Mouse (Mus musculus) myocyte (in vitro differentiated cells): ENCODE results near the gene Qprt.

Experiments used
- CEBPB ChIP-seq: IDR thresholded peaks from 2 replicates; pipeline ENCODE4 v1.6.1; 2011; ENCODE audit warnings: mild to moderate bottlenecking, moderate library complexity; ENCODE audit not compliant: poor library complexity, insufficient read depth, severe bottlenecking
- POLR2A ChIP-seq: IDR thresholded peaks from one replicate; pipeline ENCODE4 v1.6.1; 2011; ENCODE audit warnings: low read depth, mild to moderate bottlenecking, control low read depth, moderate library complexity; ENCODE audit not compliant: insufficient read length
- TCF12 ChIP-seq: IDR thresholded peaks from one replicate; pipeline ENCODE4 v1.6.1; 2011; ENCODE audit warnings: mild to moderate bottlenecking, control low read depth; ENCODE audit not compliant: poor library complexity, insufficient read depth, severe bottlenecking

DNA sequence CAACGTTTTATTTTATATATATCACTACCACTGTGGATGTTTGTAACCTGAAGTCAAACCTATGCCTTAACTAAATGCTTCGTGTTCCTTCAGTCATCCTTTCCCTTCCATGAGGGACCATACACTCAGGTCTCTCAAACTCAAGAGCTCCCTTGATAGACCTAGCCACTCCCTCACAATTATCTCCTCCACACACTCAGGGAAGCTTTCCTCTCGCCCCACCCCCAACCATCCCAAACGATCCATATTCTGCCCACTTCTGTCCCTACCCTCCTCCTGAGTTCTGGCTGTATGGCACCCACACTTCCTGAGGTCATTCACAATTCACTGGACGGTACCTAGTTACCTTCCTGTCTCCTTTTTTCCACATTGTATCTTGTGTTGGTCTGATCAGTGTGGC lies 23.5 kb downstream of the Qprt start:
- TF ChIP-seq POLR2A (no peak), CEBPB (no peak), TCF12 (no peak)
